Mouse (Mus musculus) heart, embryonic 13.5 days (tissue): ENCODE results near the gene Lurap1. TPM values are rescaled to one million over a fixed set of nuclear protein-coding genes. Genes with fewer than 3 reads are reported as not detected.
A peak's percentile ranks its signal among the peaks of the same experiment; 100 is the strongest.

Experiments used
- ATAC-seq: fragments of 200-750 bp; cut with Nextera tagmentation; 2 replicates; pipeline ENCODE4 v1.8.0; 2017; ENCODE audit warnings: moderate TSS enrichment; ENCODE audit not compliant: insufficient number of reproducible peaks, low FRiP score, low TSS enrichment; ENCODE audit errors: extremely low read depth
- H3K27ac ChIP-seq: fragments of 300-500 bp; sonication (generic); replicated peaks from 2 replicates; pipeline ENCODE4 v1.5.1; 2015; ENCODE audit warnings: moderate library complexity, mild to moderate bottlenecking, inconsistent platforms
- H3K27me3 ChIP-seq: fragments of 300-500 bp; sonication (generic); replicated peaks from 2 replicates; pipeline ENCODE4 v1.6.1; 2015; ENCODE audit warnings: mild to moderate bottlenecking, inconsistent platforms
- H3K36me3 ChIP-seq: fragments of 300-500 bp; sonication (generic); 2 replicates; pipeline ENCODE4 v1.6.1; 2015; ENCODE audit warnings: mild to moderate bottlenecking, inconsistent platforms
- H3K4me1 ChIP-seq: fragments of 300-500 bp; sonication (generic); 2 replicates; pipeline ENCODE4 v1.6.1; 2015; ENCODE audit warnings: inconsistent platforms
- H3K4me2 ChIP-seq: fragments of 300-500 bp; sonication (generic); 2 replicates; pipeline ENCODE4 v1.6.1; 2015; ENCODE audit warnings: inconsistent platforms, mild to moderate bottlenecking, moderate library complexity
- H3K4me3 ChIP-seq: fragments of 300-500 bp; sonication (generic); 2 replicates; pipeline ENCODE4 v1.5.1; 2015; ENCODE audit warnings: moderate library complexity, mild to moderate bottlenecking, inconsistent platforms
- H3K9ac ChIP-seq: fragments of 300-500 bp; sonication (generic); 2 replicates; pipeline ENCODE4 v1.6.1; 2015; ENCODE audit warnings: inconsistent platforms, mild to moderate bottlenecking, moderate library complexity
- H3K9me3 ChIP-seq: fragments of 300-500 bp; sonication (generic); 2 replicates; pipeline ENCODE4 v1.6.1; 2016; ENCODE audit warnings: inconsistent platforms
- WGBS: fragments of 180-500 bp; shearing (Covaris S2); methylation state at CpG from one replicate; pipeline ENCODE4 v1.1.7; 2015; ENCODE audit warnings: mixed read lengths; 5-methylcytosine and 5-hydroxymethylcytosine counted together
- polyA plus RNA-seq: library from polyadenylated mRNA; unstranded; fragments of >200 nt; fragmentation: Nextera tagmentation; extraction: Ambion mirVana; gene quantifications from 2 replicates; pipeline ENCODE4 v1.2.1, GENCODE M21; 2015

Lurap1 gene
- 1.8 and 2.1 TPM in 2 replicates for polyA plus RNA-seq

DNA sequence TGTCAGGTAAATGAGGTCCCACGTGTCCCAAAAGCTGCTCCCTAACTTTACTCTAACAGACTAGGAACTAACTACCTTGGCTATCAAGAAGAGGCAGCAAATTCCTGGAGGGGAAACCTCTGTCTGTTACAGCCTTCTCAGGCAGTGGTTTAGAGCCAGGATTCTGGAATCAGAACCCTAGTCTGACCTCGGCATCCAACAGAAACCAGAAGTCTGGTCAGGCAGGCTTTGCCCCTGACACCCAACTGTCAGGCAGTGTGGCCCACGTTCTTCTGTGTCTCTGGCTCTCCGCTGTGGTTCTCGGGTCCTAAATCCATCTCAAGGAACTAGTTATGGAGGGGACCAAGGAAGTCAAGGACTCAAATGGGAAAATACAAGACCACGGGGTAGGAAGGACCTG, at the start of gene Lurap1:
Lurap1 (minus strand) TSS at position 101 of the 400 bp plus-strand sequence.
- no peak for ATAC-seq
- WGBS, result 73% methylated on average over 6 of the region's 6 CpGs

DNA sequence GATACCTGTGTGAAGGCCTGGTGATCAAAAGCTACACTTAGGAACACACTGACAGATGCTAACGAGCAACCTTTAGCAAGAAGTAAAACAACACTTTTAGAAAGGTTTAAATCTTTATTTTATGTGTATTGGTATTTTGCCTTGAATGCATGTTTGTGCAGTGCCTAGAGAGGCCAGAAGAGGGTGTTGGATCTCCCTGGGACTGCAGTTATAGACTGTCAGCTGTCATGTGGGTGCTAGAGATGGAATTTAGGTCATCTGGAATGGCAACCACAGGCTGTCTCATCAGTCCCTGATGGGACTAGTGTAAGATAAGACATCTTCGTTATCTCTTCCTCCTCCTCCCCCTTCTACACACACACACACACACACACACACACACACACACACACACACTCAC, 47.3 kb upstream of the Lurap1 start:
- no peaks in the 10 kb centered on the region for H3K9me3 ChIP-seq
- H3K4me3 ChIP-seq, result no peak overlapping the region
- no peak overlapping the region for H3K4me2 ChIP-seq
- no peak overlapping the region for H3K9ac ChIP-seq
- WGBS, result 67% methylated on average over 1 of the region's 2 CpGs
- H3K27me3 ChIP-seq, result no peaks in the 10 kb centered on the region
- ATAC-seq, result no peak
- peaks cover 4% of the 10 kb centered on the region for H3K4me1 ChIP-seq
- no peak overlapping the region for H3K27ac ChIP-seq
- H3K36me3 ChIP-seq, result no peaks in the 10 kb centered on the region

More for the DNA sequence above, at the start of gene Lurap1:
- Histone ChIP-seq H3K36me3 (peaks cover 47% of the 10 kb centered on the region), H3K9ac (peak within 1 kb of the TSS; percentile 98), H3K27me3 (no peaks in the 10 kb centered on the region), H3K4me3 (peak within 1 kb of the TSS; percentile 86), H3K4me1 (peaks cover 20% of the 10 kb centered on the region), H3K27ac (peak within 1 kb of the TSS; percentile 91), H3K4me2 (peak within 1 kb of the TSS; percentile 81), H3K9me3 (no peaks in the 10 kb centered on the region)

DNA sequence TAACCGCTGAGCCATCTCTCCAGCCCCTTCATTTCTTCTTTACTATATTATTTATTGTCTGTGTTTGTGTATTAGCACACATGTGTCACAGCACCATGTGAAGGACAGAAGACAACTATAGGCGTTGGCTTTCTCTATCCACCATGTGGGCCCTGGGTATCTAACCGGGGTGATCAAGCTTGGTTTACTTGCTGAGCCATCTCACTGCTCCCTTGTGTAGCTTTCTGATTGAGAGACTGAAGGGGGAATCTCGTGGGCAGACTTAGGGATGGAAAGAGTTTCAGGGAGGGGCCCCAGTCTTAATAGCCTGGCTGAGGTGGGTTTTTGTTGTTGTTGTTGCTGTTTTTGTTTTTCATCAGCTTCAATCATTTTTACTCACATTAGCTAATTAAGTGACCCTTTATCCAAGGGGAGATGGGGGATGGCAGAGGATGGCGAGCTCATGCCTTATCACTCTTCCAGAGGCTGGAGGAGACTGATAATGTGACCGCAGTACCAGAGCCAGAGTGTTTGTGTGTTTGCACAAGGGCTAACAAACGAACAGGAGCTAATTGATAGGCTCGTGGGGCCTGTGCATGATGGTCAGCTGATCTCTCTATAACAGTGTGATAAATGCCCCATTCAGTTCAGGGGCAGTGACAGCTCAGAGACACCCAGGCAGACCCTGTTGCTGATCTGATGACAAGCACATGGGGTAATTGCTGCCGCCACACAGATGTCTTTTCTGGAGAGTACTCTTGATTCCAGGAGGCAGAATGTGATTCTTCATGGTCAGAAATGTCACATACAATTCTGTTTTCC, 42.6 kb upstream of the Lurap1 start:
- Histone ChIP-seq H3K4me1 (peaks cover 4% of the 10 kb centered on the region), H3K36me3 (no peaks in the 10 kb centered on the region), H3K4me2 (no peak overlapping the region), H3K9ac (no peak overlapping the region), H3K4me3 (no peak overlapping the region), H3K27me3 (no peaks in the 10 kb centered on the region), H3K27ac (no peak overlapping the region), H3K9me3 (no peaks in the 10 kb centered on the region)
- 31% methylated on average over 9 of the region's 9 CpGs for WGBS
- no peak for ATAC-seq

DNA sequence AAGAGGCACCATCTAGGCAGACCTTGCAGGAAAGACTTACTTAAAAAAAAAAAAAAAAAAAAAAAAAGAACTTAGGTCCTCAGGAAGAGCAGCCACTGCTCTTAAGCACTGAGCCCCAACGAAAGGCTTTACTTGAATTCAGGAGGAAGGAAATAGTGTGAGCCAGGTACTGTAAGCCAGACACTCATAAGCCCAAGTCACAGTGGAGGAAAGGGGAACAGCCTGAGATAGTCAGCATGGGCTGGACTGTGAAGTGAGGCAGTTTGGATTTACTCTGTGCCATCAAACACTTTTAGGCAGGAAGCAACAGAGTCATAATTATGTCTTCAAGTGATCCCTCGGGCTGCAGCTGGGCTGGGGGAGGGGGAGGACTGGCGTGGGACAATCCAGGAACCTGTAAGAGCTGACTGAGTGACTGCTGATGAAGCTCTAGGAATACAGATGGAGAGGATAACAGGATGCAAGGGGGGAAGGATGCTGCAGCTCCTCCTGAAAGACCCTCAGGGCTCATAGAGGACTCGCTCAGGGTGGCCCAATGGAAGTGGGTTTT, 41.2 kb upstream of the Lurap1 start:
- H3K4me3 ChIP-seq, result no peak overlapping the region
- no peak for ATAC-seq
- H3K4me1 ChIP-seq, result peaks cover 4% of the 10 kb centered on the region
- H3K9ac ChIP-seq, result no peak overlapping the region
- H3K9me3 ChIP-seq, result no peaks in the 10 kb centered on the region
- H3K36me3 ChIP-seq, result no peaks in the 10 kb centered on the region
- H3K27ac ChIP-seq, result no peak overlapping the region
- H3K4me2 ChIP-seq, result no peak overlapping the region
- no peaks in the 10 kb centered on the region for H3K27me3 ChIP-seq
- 41% methylated on average over 4 of the region's 4 CpGs for WGBS

DNA sequence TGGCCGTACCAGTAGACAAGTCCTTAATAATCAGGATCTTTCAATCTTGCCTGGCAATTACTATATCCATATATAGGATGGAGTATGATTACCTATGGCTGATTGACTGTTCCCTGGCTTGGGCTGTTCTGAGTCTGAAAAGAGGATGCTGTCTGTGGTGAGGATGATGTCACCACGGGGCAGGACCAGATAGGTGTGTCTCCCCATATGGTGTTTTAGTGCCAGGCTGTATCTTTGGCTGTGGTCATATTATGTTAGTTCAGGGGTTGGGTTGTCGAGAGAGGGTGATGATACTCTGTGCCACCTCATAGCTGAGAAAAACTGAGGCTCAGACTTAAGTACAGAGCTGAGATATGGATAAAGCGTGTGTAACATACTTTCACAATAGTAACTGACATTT, 33.9 kb upstream of the Lurap1 start:
- no peaks in the 10 kb centered on the region for H3K36me3 ChIP-seq
- H3K27ac ChIP-seq, result no peak overlapping the region
- 73% methylated on average over 4 of the region's 4 CpGs for WGBS
- ATAC-seq, result no peak
- no peak overlapping the region for H3K4me3 ChIP-seq
- H3K9me3 ChIP-seq, result no peaks in the 10 kb centered on the region
- peaks cover 20% of the 10 kb centered on the region for H3K4me1 ChIP-seq
- no peak overlapping the region for H3K9ac ChIP-seq
- no peaks in the 10 kb centered on the region for H3K27me3 ChIP-seq
- H3K4me2 ChIP-seq, result no peak overlapping the region

DNA sequence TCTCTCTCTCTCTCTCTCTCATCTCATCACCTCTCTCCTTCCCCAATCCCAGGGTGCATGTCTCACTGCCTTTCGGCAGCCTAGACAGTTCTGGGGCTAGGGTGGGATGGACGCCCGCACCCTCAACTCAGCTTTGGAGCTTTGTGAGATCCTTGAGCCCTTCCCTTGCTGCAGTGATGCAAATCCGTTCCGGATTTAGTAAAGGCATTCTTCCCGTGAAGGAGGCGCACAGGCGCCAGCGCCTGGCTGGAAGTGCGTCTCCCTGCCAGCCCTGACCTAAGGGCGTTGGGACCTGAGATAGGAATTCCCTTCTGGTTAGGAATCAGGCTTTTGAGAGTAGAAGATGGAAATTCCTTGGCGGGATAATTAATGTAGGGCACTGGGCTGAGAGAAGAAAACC, 31.6 kb upstream of the Lurap1 start:
- peak overlapping the region; percentile 42 for H3K4me3 ChIP-seq
- H3K9ac ChIP-seq, result peak overlapping the region; percentile 78
- H3K27ac ChIP-seq, result peak overlapping the region; percentile 53
- no peaks in the 10 kb centered on the region for H3K27me3 ChIP-seq
- ATAC-seq, result no peak
- H3K4me1 ChIP-seq, result peaks cover 23% of the 10 kb centered on the region
- H3K9me3 ChIP-seq, result no peaks in the 10 kb centered on the region
- under 1% methylated on average over 12 of the region's 12 CpGs for WGBS
- peak overlapping the region; percentile 69 for H3K4me2 ChIP-seq
- no peaks in the 10 kb centered on the region for H3K36me3 ChIP-seq

DNA sequence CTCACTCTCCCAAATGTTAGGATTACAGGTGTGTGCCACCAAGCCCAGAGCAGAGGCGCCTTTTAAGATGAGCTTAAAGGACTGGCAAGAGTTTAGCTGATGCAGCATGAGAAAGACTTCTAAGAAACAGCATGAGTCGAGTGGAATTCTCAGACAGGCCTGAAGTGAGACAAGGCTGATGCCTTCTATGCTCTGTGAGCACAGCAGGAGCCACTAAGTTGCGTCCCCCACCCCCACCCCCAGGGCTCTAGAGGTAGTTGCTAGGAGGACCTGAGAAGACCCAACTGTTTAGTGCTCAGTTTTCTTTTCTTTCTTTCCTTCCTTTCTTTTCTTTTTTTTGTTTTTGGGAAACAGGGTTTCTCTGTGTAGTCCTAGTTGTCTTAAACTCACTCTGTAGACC, 30.9 kb upstream of the Lurap1 start:
- Histone ChIP-seq H3K27ac (no peak overlapping the region), H3K4me1 (peaks cover 30% of the 10 kb centered on the region), H3K36me3 (no peaks in the 10 kb centered on the region), H3K4me3 (no peak overlapping the region), H3K27me3 (no peaks in the 10 kb centered on the region), H3K9ac (peak overlapping the region; percentile 78; the same call in 1 of the 2 replicates), H3K4me2 (no peak overlapping the region), H3K9me3 (no peaks in the 10 kb centered on the region)
- WGBS, result 55% methylated on average over 3 of the region's 3 CpGs
- no peak for ATAC-seq

DNA sequence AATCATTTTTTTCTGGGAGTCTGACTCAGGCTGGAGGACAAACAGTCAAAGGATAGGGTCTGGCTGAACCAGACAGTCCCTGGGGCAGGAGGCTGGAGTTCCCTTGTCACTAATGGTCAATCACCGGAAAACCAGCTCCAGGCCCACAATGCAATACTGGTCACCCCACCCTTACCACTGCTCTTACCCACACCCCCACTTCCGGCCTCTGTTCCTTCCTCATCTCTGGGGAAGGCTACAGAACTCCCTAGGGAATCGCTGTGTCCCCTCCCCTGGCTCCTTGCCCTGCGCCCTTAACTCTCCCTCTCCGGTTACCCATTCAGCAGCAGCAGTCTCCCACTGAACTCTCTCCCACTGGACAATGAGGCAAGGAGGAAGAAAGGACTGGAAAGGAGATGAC, 26.0 kb upstream of the Lurap1 start:
- no peak for ATAC-seq
- Histone ChIP-seq H3K27me3 (no peaks in the 10 kb centered on the region), H3K36me3 (no peaks in the 10 kb centered on the region), H3K9me3 (no peaks in the 10 kb centered on the region), H3K27ac (peak overlapping the region; percentile 89), H3K4me1 (peaks cover 47% of the 10 kb centered on the region), H3K4me2 (peak overlapping the region; percentile 61), H3K4me3 (peak overlapping the region; percentile 21; the same call in 1 of the 2 replicates), H3K9ac (peak overlapping the region; percentile 70)
- 31% methylated on average over 5 of the region's 5 CpGs for WGBS

DNA sequence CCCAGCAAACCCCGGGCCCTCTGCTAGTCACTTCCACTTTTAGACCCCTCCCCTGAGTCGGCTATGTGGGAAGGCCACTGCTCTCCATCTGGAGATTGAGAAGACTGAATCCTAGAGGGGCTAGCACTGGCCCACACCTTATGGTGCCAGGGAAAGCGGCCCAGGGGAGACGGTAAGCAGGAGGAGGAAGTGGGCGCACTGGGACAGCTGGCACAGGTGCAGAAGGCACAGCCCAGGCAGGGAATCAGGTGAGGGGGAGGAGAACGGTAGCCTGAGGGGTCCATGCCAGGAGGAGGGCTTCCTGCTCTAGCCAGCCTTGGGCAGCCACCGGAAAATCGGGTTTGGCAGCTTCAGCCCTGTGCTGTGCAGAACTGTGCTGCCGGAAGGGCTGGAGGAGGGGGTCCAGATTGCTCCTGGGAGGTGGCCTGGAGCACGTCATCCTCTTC, 25.4 kb upstream of the Lurap1 start:
- Histone ChIP-seq H3K9ac (peak overlapping the region; percentile 70), H3K36me3 (no peaks in the 10 kb centered on the region), H3K9me3 (no peaks in the 10 kb centered on the region), H3K4me1 (peaks cover 46% of the 10 kb centered on the region), H3K4me2 (peak overlapping the region; percentile 61), H3K4me3 (peak overlapping the region; percentile 21), H3K27me3 (no peaks in the 10 kb centered on the region), H3K27ac (peak overlapping the region; percentile 89)
- peak; percentile 48; the same call in 1 of the 2 replicates for ATAC-seq
- WGBS, result 19% methylated on average over 10 of the region's 10 CpGs

DNA sequence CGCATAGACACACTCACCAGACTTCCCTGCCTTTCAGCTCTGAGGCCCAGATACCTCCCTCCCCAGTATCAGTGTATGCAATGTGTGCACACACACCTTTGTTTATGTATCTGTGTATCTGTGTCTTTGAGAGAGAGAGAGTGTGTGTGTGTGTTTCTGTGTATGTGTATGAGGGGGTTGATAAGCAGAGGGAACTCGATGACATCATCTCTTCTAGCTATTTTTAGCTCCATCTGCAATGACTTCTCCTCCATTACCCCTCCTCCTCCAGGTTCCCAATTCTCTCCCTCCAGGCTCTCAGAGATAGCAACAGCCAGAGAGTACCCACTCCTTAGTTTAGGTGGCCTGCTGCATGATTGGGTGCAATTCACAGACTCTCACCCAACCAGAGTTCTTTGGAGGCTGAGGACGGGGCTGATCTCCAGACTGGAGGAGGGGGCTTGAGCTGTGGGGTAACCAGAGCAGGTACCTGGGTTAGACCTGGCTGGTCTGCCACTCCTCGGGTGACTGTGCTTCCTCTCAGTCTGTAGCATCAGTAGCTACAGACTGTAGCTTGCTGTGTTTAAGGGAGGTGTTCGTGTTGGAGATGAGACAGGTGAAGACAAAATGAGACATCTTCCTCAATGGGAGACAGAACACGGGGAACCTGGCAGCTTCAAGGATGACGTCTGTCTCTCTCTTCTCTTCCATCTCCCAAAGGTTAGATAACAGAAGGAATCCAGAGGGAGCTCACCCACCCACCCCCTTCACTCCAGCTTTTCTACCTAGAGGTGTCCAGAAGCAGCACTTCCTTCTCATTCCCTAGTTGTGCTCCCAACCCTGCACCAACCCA, 24.8 kb upstream of the Lurap1 start:
- Histone ChIP-seq H3K4me1 (peaks cover 46% of the 10 kb centered on the region), H3K27ac (peak overlapping the region; percentile 89), H3K27me3 (no peaks in the 10 kb centered on the region), H3K4me2 (peak overlapping the region; percentile 61), H3K4me3 (peak overlapping the region; percentile 21), H3K9me3 (no peaks in the 10 kb centered on the region), H3K9ac (peak overlapping the region; percentile 70), H3K36me3 (no peaks in the 10 kb centered on the region)
- 30% methylated on average over 7 of the region's 7 CpGs for WGBS
- ATAC-seq, result peak; percentile 19; the same call in 1 of the 2 replicates

DNA sequence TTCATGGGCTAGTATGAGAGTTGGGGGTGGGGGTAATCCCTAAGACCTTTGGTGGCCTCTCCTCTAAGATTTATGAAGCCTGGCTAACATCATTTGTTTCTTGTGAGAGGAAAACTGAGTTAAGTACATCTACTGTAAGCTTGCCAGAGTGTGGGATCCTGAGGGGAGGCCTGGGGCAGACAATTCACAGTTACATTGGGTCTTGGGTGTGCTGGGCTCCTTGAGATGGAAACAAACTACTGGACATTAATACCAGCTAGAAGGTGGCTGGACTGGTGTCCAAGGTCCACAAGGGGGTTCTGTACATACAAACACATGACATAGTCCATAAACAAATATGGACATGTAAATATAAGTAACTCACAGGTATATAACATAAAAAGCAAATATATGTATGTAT, 24.0 kb upstream of the Lurap1 start:
- H3K4me3 ChIP-seq, result no peak overlapping the region
- H3K4me1 ChIP-seq, result peaks cover 46% of the 10 kb centered on the region
- H3K4me2 ChIP-seq, result peak overlapping the region; percentile 61
- no peaks in the 10 kb centered on the region for H3K9me3 ChIP-seq
- H3K9ac ChIP-seq, result peak overlapping the region; percentile 52; the same call in 1 of the 2 replicates
- no peaks in the 10 kb centered on the region for H3K36me3 ChIP-seq
- H3K27ac ChIP-seq, result peak overlapping the region; percentile 89
- no peaks in the 10 kb centered on the region for H3K27me3 ChIP-seq
- ATAC-seq, result no peak
